Mouse (Mus musculus) kidney, adult 18-20 months (tissue): ENCODE results near the gene Gm28042.

Experiments
- DNase-seq: peaks from one replicate; pipeline ENCODE4 v3.0.0; 2021

The Gm28042 gene

GRCm38 (mm10) chr2:120060651-120061050 is 33.4 kb downstream of the Gm28042 start:
- peak; percentile 34 for DNase-seq

DNA sequence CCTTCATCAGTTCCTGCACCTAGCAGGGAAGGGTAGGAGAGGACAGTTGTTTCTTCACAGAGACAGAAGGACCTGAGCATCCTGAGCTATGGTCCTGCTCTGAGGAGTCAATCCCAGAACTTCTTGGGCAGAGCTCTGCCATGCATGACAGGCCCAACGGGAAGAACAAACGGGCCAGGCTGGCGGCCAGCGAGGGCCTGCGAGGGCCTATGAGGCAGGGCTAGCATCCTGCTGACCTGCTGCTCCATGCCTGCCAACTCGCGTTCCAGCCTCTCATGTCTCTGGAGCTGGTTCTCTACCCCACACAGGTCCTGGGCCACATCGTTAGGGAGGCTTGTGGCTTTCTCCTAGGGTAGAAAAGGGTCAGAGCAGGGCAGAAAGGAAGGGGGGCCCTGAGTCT is 35.0 kb downstream of the Gm28042 start:
- no peak for DNase-seq

DNA sequence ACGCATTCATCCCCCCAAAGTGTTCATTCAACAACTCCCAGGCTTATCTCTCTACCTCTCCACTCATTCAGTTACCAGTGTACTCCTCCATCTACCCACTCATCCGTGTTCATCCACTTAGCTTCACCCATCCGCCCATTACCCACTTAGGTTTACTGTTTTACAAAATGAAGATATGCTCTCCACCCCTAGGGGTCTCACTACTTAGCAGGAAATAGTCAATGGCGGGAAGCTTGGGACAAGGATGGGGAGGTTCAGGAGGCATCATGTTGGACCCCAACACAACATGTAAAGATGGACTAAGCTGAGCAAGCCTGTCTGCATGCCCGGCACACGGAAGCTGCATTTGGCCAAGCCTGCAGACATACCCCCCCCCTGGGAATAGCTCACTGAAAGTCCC is 37.3 kb downstream of the Gm28042 start:
- no peak for DNase-seq

- no peak for DNase-seq
These were observed 38.0 kb downstream of the Gm28042 start for GRCm38 (mm10) chr2:120065243-120065642.

- DNase-seq: no peak
These were observed 38.9 kb downstream of the Gm28042 start for GRCm38 (mm10) chr2:120066224-120066623.

DNA sequence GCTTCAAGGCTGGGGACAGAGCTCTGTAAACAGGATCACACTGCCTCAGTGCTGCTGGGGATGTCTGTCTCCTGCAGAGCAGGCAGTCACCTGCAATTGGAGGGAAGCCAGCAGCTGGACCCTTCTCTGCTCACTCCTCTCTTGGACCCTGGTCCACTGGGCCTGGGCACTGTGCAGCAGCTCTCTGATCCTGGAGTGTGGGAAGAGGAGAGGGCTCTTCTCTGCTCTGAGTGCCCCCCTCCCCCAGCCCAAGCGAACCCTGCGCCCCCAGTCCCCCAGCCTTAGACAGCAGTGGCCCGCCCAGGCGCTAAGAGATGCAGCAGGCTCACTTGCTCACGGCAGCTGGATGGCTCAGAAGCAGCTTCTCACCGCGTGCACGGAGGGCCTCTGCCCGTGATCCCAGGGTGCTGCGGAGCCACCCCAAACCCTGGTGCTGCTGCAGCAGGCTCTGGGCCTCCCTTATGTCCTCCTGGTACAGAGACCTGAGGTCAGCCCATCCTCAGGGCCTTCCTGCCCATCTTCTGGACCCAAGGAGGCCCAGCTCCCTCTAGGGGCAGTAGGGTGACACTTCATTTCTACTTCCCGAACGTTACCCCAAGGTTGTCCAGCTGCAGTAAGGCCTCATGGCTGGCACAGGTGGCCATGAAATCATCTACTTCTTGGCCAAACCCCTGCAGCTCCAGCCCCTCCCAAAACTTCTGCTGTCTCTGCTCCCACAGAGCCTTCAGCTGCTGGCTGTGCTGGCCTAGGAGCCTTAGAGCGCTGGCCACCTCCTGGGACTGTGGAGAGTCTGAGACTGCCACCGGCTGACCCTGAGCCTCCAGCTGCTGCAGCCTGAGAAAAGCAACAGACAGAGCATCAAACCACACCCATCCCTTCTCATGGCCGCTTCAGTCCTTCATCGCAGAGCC is 41.5 kb downstream of the Gm28042 start:
- peak; percentile 34 for DNase-seq

GRCm38 (mm10) chr2:120069466-120069990 is 42.2 kb downstream of the Gm28042 start:
- no peak for DNase-seq

DNA sequence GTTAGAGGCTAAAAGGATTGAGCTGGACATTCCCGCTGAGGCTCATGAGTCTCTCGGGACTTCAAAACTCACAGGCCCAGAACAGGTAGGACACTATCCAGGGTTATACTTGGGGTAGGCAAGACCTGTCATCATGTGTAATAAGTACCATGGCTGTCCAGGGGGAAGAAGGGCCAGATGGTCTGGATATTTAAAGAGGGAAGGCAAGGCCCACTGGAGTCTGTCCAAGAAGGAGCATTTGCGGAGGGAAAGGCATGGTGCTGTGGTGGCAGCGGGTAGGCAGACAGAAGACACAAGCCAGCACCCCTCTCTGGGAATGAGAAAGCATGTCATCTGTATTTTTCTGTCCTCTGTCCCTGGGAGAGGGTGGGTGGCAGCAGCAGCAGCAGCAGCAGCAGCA is 46.8 kb downstream of the Gm28042 start:
- no peak for DNase-seq

DNA sequence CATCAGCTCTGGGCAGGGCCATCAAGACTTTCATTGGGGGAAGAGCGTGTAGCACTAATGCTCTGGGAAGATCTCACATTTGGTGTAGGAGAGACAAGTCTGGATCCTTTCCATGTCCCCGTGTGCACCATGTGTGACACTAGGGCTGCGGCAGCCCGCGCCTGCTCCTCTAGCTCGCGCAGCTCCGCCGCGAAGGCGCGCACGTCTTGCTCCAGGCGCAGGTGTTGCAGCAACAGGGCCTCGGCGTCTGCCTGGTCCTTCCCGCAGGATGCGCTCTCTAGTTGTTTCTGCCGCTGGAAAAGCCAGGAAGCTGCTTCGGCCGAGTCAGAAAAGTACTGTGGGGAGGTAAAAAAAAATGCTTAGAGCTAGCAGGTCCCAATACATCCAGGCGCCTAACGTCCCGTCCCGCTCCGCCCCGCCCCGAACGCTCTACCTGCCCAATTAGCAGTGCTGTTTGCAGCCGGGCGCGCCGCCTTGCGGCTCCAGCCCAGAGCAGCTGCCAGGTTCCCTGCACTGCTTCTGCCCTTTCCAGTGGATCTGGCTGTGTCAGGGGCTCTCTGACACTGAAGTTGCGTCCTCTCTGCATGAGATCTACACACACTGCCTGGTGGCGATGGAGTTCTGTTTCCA is 48.9 kb downstream of the Gm28042 start:
- DNase-seq: peak; percentile 72

DNA sequence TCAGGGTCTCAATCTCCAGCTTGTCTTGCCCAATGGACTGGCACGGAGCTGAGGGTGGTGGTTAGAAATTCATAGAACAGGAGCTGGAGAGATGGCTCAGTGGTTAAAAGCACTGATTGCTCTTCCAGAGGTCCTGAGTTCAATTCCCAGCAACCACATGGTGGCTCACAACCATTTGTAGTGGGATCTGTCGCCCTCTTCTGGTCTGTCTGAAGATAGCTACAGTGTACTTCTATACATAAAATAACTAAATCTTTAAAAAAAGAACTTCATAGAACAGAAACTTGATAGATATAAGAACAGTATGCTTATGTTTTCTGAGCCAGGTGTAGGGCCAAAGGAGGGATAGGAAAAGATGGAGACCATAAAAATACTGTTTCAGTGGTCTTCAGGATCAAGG is 55.1 kb downstream of the Gm28042 start:
- DNase-seq: no peak

DNA sequence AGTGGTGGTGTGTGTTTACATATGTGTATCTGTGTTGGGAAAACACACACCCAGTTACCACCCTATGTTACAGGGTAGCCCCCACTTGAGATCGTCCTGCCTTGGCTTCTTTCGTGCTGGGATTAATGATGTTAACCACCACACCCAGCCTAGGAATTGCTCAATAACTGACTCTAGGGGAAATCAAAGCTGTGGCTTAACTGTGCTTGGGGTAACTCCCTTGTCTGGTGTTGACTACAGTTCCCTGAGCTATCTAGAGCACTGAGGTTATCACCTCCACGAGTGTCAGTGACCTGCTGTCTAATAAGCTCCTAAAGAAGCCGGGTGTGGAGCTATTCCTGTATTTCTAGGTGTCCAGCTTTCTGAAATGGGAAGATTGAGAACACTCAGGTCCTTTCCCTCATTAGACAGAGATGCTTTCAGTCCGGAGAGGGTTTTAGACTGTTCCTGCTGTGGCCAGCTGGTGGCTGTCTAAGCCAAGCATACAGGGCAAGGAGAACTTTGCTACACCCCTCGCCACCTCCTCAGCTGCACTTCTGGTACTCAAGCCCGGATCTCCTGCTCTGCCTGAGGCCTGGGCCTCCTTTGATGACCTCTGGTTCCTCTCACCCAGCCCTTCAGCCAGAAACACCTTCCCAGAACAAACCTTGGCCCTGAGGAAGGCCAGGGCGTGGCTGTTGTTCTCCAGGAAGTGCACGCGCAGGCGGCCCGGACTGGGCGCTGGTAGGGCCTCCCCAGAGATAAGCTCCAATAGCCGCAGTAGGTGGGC is 57.5 kb downstream of the Gm28042 start:
- peak; percentile 36 for DNase-seq

- no peak for DNase-seq
These were observed 58.7 kb downstream of the Gm28042 start for GRCm38 (mm10) chr2:120086038-120086437.

- DNase-seq: no peak
These were observed 60.1 kb downstream of the Gm28042 start for GRCm38 (mm10) chr2:120087391-120087790.

DNA sequence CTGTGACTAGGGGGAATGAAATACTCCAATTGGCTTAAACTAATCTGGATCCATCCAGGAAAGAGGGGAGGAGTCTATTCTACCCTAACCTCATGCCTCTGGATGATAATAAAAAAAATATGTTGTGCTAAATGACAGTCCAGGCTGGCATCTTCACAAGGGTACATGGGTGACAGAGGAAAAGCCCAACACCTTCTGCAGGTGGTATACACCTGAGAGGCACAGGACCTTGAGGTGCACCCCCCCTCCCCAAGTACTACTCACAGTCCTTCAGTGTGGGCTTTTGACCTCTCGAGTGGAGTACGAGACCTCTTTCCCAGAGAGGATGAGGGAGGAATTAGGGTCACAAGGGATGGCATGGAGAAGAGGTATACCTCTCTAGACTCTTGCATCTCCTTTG is 60.6 kb downstream of the Gm28042 start:
- no peak for DNase-seq

DNA sequence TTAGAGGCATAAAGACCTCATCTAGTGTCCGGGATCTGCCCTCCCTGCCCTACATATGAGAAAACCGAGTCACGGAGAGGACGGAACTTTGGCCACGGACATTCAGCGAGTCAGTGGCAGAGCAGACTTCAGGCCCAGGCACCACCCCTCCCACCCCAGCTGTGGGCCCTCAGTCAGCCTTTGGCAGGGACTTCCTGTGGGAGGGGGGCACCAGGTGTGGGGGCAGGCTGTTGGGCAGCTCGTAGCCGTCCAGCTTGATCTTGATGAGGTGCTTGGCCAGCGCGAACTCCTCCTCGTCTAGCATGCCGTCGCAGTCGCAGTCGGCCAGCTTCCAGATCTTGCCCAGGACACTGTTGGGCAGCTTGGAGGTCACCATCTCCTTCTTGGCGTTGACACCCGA is 63.7 kb downstream of the Gm28042 start:
- DNase-seq: no peak
